Mouse (Mus musculus) ES-E14 (cell line): Measurements from ENCODE around the gene D5Ertd579e. TPM values are rescaled to one million over a fixed set of nuclear protein-coding genes. Genes with fewer than 3 reads are reported as not detected.

Experiments
- DNase-seq: peaks from one replicate; pipeline ENCODE4 v3.0.0-alpha.2; 2013; ENCODE audit warnings: low read depth, low spot score
- H3K27ac ChIP-seq: 2 replicates; pipeline ENCODE4 v1.5.1; 2012; ENCODE audit warnings: low read depth, mild to moderate bottlenecking, low read length, moderate library complexity, mixed read lengths; ENCODE audit not compliant: poor library complexity, insufficient read depth, severe bottlenecking
- H3K36me3 ChIP-seq: 2 replicates; pipeline ENCODE4 v1.6.1; 2012; ENCODE audit warnings: mild to moderate bottlenecking, low read length, moderate library complexity, mixed read lengths; ENCODE audit not compliant: control insufficient read depth, poor library complexity, insufficient read depth, severe bottlenecking
- H3K4me1 ChIP-seq, 2 experiments: fragments of 150-350 bp in 1 of 2; sonication (generic) in 1 of 2; 2 replicates each; pipeline ENCODE4 v1.6.1; 2012; ENCODE audit warnings: low read length in 2 of 2, mild to moderate bottlenecking in 1 of 2, mixed read lengths in 1 of 2; ENCODE audit not compliant: control insufficient read depth in 2 of 2, insufficient read depth in 2 of 2, poor library complexity in 1 of 2
- H3K4me3 ChIP-seq, 2 experiments: fragments of 150-350 bp in 1 of 2; sonication (generic) in 1 of 2; 2 replicates each; pipeline ENCODE4 v1.5.1; 2012; ENCODE audit warnings: low read length in 2 of 2, low read depth in 1 of 2, mild to moderate bottlenecking in 1 of 2, mixed read lengths in 1 of 2; ENCODE audit not compliant: insufficient read depth in 1 of 2, poor library complexity in 1 of 2, severe bottlenecking in 1 of 2
- H3K9ac ChIP-seq: 2 replicates; pipeline ENCODE4 v1.6.1; 2012; ENCODE audit warnings: low read depth, mild to moderate bottlenecking, low read length, mixed read lengths; ENCODE audit not compliant: poor library complexity, insufficient read depth, severe bottlenecking
- H3K9me3 ChIP-seq: fragments of 150-350 bp; sonication (generic); 2 replicates; pipeline ENCODE4 v1.6.1; 2012; ENCODE audit warnings: low read depth, mild to moderate bottlenecking, low read length; ENCODE audit not compliant: control insufficient read depth, insufficient read depth
- CHD2 ChIP-seq: IDR thresholded peaks from 2 replicates; pipeline ENCODE4 v1.6.1; 2014; ENCODE audit warnings: mild to moderate bottlenecking, low read depth, low read length, inconsistent platforms
- HCFC1 ChIP-seq: IDR thresholded peaks from 2 replicates; pipeline ENCODE4 v1.6.1; 2012; ENCODE audit warnings: low read length, inconsistent platforms, borderline replicate concordance; ENCODE audit not compliant: insufficient read depth
- MAFK ChIP-seq: IDR thresholded peaks from 2 replicates; pipeline ENCODE4 v1.6.1; 2014; ENCODE audit warnings: mild to moderate bottlenecking, low read depth, low read length, inconsistent platforms; ENCODE audit not compliant: insufficient read depth
- ZC3H11A ChIP-seq: IDR thresholded peaks from 2 replicates; pipeline ENCODE4 v1.6.1; 2012; ENCODE audit warnings: low read depth, mild to moderate bottlenecking, inconsistent platforms, low read length, borderline replicate concordance
- ZNF384 ChIP-seq: IDR thresholded peaks from 2 replicates; pipeline ENCODE4 v1.6.1; 2012; ENCODE audit warnings: low read depth, low read length, inconsistent platforms
- in situ Hi-C, 2 experiments: fragments of 600-800 bp; cut with MboI; formaldehyde crosslinking; loops; one replicate each; pipeline ENCODE4 v1.15.1; 2025; ENCODE audit warnings: low sequenced_read_pairs in 2 of 2, inconsistent platforms in 1 of 2; ENCODE audit not compliant: unreplicated experiment in 2 of 2
- total RNA-seq: library from RNA; depleted of rRNA; stranded (reverse); fragments of 300-350 nt; gene quantifications from 2 replicates; pipeline ENCODE4 v1.2.3, GENCODE M21; 2012; rRNA removed

Gene D5Ertd579e
- total RNA-seq, result 19.5 and 21.9 TPM in 2 replicates

DNA sequence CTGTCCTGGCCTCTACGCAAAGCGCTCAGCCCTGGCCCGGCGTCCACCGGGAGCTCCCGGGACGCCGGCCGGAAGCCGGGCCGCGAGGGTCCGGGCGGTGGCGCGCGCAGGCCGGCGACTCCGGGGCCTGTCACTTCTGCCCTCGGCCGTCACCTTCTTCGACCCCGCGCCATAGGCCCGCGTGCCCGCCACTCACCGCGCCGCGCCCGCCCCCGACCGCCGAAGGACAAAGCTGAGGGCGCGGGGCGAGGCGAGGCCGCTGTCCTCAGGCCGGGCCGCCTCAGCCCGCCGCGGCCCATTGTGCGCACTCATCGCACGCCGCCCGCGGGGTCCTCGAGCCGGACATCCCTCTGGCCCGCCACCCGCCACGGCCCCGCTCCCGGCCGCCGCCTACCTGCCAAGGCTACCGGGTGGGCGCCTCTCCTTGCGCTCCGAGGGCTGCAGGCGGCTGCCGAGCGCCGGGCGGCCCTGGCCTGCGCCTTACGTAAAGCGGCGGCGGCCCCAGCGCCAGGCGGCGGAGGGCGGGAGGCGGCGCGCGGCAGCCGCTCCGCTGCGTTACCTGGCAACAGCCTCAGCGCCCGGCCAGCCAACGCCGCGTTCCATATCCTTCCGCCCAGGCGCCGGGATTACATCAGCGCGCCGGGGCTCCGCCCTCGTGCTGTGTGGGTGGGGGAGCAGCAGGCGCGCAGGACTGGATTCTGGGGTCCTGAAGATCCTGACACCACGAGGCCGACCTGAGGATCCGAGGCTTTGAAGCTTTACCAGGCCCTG lies at the start of gene D5Ertd579e:
TSS of gene D5Ertd579e (minus strand) at position 564 of the 771 bp plus-strand sequence.
- no peaks in the 10 kb centered on the region for H3K36me3 ChIP-seq
- H3K27ac ChIP-seq, result peak within 1 kb of the TSS; percentile 2; the same call in 1 of the 2 replicates
- H3K9me3 ChIP-seq, result no peaks in the 10 kb centered on the region
- TF ChIP-seq HCFC1, result peak; percentile 59; the same call in 1 of the 2 replicates
- TF ChIP-seq ZC3H11A, result no peak
- TF ChIP-seq MAFK, result no peak
- TF ChIP-seq CHD2, result 0 out of 2 replicates have a peak, but pooled peaks have one; percentile 19
- no peak for TF ChIP-seq ZNF384
- in situ Hi-C loops, result no loop called here
- H3K9ac ChIP-seq, result peak within 1 kb of the TSS; percentile 75
- peaks cover 4 to 5% of the 10 kb centered on the region in 2 experiments; a peak in 1 of 4 replicates for H3K4me1 ChIP-seq
- peak; percentile 78 for DNase-seq
- peak within 1 kb of the TSS; percentile 65 to 92 for H3K4me3 ChIP-seq

- Histone ChIP-seq H3K9me3 (no peaks in the 10 kb centered on the region), H3K4me3 (no peak overlapping the region), H3K27ac (no peak overlapping the region), H3K9ac (no peak overlapping the region), H3K4me1 (peaks cover 1 to 9% of the 10 kb centered on the region in 2 experiments; a peak in 3 of 4 replicates), H3K36me3 (no peaks in the 10 kb centered on the region)
- DNase-seq, result peak; percentile 73
- in situ Hi-C loops, result loop anchor here (10.0 kb wide), 1 partner anchor 277 kb away; the partner anchor contains the start of gene Grpel1 (in 2 of the 2)
- peak; percentile 77 for TF ChIP-seq ZC3H11A
- no peak for TF ChIP-seq MAFK
Observed at GRCm38 (mm10) chr5:36742126-36742848, 46.5 kb upstream of the D5Ertd579e start.

DNA sequence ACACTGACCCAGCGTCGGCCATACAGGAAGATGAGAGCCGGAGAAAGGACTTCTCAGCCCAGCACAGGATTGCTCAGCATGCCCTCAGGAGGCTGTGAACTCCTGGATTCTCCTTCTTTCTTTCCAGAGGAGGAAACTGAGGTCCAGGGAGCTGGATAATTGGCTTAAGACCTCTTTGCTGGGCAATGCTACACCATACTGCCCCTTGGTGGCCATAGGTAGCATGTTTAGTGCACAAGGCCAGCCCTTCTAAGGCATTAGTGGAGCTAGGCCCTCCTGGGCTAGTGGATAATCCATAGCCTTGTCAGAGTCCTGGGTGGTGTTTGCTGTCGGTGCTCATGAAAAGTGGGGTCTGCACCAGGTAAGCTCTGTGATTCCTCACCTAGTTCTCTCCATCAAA lies 44.0 kb upstream of the D5Ertd579e start:
- TF ChIP-seq MAFK (no peak), CHD2 (no peak), ZNF384 (no peak), ZC3H11A (no peak), HCFC1 (no peak)
- DNase-seq, result no peak
- Histone ChIP-seq H3K4me3 (no peak overlapping the region), H3K27ac (no peak overlapping the region), H3K36me3 (no peaks in the 10 kb centered on the region), H3K4me1 (peaks cover 0 to 12% of the 10 kb centered on the region in 2 experiments; a peak in 2 of 4 replicates), H3K9ac (no peak overlapping the region), H3K9me3 (no peaks in the 10 kb centered on the region)
- in situ Hi-C loops, result loop anchor here (10.0 kb wide), 1 partner anchor 275 kb away; the partner anchor contains the start of gene Grpel1 (in 2 of the 2)

DNA sequence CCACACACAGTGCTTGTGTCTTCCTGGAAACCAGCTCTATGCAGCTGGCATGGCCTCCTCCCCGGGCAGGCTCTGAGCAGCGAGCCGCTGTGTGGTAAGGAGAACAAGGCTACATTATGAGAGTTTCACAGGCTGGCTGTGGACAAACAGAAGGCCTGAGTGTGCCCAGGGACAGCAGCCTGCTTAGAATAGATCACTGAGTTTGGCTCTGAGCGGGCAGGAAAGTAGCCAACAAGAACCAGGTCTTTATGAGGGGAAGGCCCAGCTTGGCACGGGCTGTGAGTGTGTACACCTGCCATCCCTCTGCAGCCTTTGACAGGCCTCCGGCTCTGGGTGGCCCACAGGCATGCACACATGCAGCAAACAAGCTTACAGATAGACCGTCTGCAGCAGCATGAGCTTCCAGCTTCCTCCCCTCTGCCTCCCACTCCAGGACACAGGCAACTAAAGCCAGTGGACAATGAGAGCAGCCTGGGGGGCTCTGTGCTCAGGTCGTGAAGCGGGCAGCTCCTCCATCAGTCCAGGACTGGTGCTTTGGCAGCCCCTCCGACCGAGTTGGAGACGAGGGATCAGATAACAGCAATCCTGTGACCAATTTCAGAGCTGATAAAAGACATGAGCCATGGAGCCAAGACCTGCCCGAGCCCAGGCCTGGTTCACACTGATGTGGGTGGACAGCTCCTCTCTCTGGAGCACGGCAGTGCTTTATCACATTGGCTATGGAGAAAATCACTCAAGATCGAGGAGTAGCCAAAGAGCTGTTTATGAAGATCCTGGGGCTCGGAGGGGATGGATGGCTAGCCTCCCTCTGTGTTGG lies 43.2 kb upstream of the D5Ertd579e start:
- in situ Hi-C loops, result no loop called here
- H3K27ac ChIP-seq, result no peak overlapping the region
- no peak overlapping the region for H3K4me3 ChIP-seq

More for the DNA sequence above, 43.2 kb upstream of the D5Ertd579e start:
- TF ChIP-seq MAFK (no peak), ZNF384 (no peak), ZC3H11A (no peak)
- DNase-seq, result no peak
- Histone ChIP-seq H3K36me3 (no peaks in the 10 kb centered on the region), H3K4me1 (peaks cover 0 to 12% of the 10 kb centered on the region in 2 experiments; a peak in 2 of 4 replicates), H3K9ac (no peak overlapping the region), H3K9me3 (no peaks in the 10 kb centered on the region)
